Mouse (Mus musculus) kidney, postnatal 0 days (tissue): Measurements from ENCODE around the gene Grb2. TPM values are rescaled to one million over a fixed set of nuclear protein-coding genes. Genes with fewer than 3 reads are reported as not detected.

Experiments
- ATAC-seq: fragments of 200-750 bp; cut with Nextera tagmentation; replicated peaks from 2 replicates; pipeline ENCODE4 v1.8.0; 2017; ENCODE audit warnings: low read depth, moderate number of reproducible peaks, moderate TSS enrichment, moderate library complexity; ENCODE audit not compliant: low FRiP score
- DNase-seq: peaks from one replicate; pipeline ENCODE4 v3.0.0-alpha.2; 2016; ENCODE audit warnings: low spot score
- H3K27ac ChIP-seq: fragments of 300-500 bp; sonication (generic); 2 replicates; pipeline ENCODE4 v1.5.1; 2014; ENCODE audit warnings: mild to moderate bottlenecking
- H3K27me3 ChIP-seq: fragments of 300-500 bp; sonication (generic); 2 replicates; pipeline ENCODE4 v1.6.1; 2014; ENCODE audit warnings: low read length, mixed read lengths; ENCODE audit not compliant: insufficient read depth
- H3K36me3 ChIP-seq: fragments of 300-500 bp; sonication (generic); 2 replicates; pipeline ENCODE4 v1.6.1; 2014; ENCODE audit warnings: low read length, mixed read lengths; ENCODE audit not compliant: insufficient read depth
- H3K4me1 ChIP-seq: fragments of 300-500 bp; sonication (generic); replicated peaks from 2 replicates; pipeline ENCODE4 v1.6.1; 2014; ENCODE audit warnings: antibody characterized with exemption, low read length, mixed read lengths; ENCODE audit not compliant: insufficient read depth
- H3K4me2 ChIP-seq: fragments of 300-500 bp; sonication (generic); 2 replicates; pipeline ENCODE4 v1.6.1; 2014; ENCODE audit warnings: mild to moderate bottlenecking, low read length, moderate library complexity, mixed read lengths
- H3K4me3 ChIP-seq: fragments of 300-500 bp; sonication (generic); replicated peaks from 2 replicates; pipeline ENCODE4 v1.5.1; 2014; ENCODE audit warnings: low read depth, low read length
- H3K9ac ChIP-seq: fragments of 300-500 bp; sonication (generic); 2 replicates; pipeline ENCODE4 v1.6.1; 2014; ENCODE audit warnings: low read depth, low read length
- H3K9me3 ChIP-seq: fragments of 300-500 bp; sonication (generic); replicated peaks from 2 replicates; pipeline ENCODE4 v1.6.1; 2016; ENCODE audit warnings: low read length, inconsistent platforms, mixed read lengths
- CTCF ChIP-seq: IDR thresholded peaks from 2 replicates; pipeline ENCODE4 v1.5.1; 2016; ENCODE audit warnings: antibody characterized with exemption, low read depth, mild to moderate bottlenecking, moderate library complexity
- WGBS: fragments of 180-500 bp; shearing (Covaris S2); extraction: QIAGEN DNeasy Blood & Tissue Kit; methylation state at CpG from one replicate; pipeline ENCODE4 v1.1.7; 2014; 5-methylcytosine and 5-hydroxymethylcytosine counted together
- polyA plus RNA-seq: library from polyadenylated mRNA; unstranded; fragments of >200 nt; fragmentation: Nextera tagmentation; extraction: Ambion mirVana; gene quantifications from 2 replicates; pipeline ENCODE4 v1.2.1, GENCODE M21; 2015

Grb2 gene
- polyA plus RNA-seq, 1 experiment from 2014 or later = 69.9 TPM

DNA sequence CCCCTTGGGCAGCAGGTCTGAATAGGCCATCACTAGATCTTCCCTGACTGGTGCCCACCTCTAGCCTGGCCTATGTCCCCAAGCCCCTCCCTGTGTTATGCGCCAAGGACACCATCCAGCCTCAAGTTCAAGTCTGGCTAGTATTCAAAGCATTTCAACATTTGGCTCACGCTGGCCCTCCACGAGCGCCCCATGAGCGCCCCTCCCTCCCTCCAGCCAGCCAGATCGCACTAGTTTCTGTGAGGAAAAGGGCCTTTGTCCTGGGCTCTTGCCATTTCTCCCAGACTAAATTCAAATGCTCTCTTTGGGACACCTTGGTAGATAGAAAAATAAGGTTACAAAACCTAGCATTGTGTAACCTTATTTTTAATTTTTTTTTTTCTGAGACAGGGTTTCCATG lies 92.5 kb downstream of the Grb2 start:
- no peak for DNase-seq

DNA sequence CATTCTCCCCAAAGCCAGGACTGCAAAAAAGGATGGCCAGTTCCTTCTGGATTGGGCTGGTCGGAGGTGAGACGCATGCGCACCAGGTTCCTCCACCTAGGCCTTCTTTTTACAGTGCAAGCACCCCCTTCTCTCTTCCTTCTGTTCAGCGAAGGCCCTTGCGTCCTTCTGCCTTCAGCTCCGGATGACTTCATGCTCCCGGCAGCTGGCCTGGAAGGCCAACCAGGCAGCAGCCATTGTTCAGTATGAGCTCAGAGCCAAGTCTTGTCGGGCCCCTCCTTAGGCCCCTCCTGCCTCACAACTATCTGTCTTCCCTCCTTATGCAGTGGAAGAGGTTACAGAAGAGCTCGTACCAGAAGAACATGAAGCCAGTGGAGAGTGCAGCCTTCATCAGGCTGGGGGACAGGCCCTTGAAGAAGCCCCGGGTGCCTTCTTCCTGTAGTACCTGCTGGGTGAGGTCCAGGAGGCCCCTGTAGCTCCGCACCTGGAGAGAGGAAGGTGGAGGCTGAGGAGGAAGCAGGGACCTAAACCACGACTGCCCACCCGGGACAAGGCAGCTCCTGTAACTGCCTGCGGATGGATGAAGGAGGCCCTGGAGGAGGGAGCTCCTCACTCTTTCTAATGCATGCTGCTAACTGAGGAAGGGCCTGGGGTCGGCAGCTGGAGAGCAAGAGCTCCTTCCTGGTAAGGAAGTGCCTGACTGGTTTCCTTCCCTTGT lies 93.1 kb downstream of the Grb2 start:
- H3K9ac ChIP-seq = 0 out of 2 replicates have a peak overlapping the region, but pooled peaks have one; percentile 13
- WGBS = 62% methylated on average over 15 of the region's 15 CpGs
- H3K27me3 ChIP-seq = no peaks in the 10 kb centered on the region
- no peaks in the 10 kb centered on the region for H3K9me3 ChIP-seq
- no peak for DNase-seq
- no peak for TF ChIP-seq CTCF
- peaks cover 18% of the 10 kb centered on the region; the same call in 1 of the 2 replicates for H3K4me1 ChIP-seq
- H3K27ac ChIP-seq = peak overlapping the region; percentile 77
- no peak overlapping the region for H3K4me3 ChIP-seq
- H3K36me3 ChIP-seq = 0 out of 2 replicates have a peak, but pooled peaks cover 19% of the 10 kb centered on the region
- 0 out of 2 replicates have a peak, but pooled peaks have one; percentile 2 for ATAC-seq
- H3K4me2 ChIP-seq = no peak overlapping the region; the same call in 1 of the 2 replicates

More for the DNA sequence above, 92.5 kb downstream of the Grb2 start:
- peaks cover 25% of the 10 kb centered on the region for H3K36me3 ChIP-seq
- no peaks in the 10 kb centered on the region for H3K27me3 ChIP-seq
- no peak overlapping the region for H3K4me2 ChIP-seq
- TF ChIP-seq CTCF = no peak
- no peak for ATAC-seq
- peaks cover 18% of the 10 kb centered on the region; the same call in 1 of the 2 replicates for H3K4me1 ChIP-seq
- H3K4me3 ChIP-seq = no peak overlapping the region
- H3K27ac ChIP-seq = 0 out of 2 replicates have a peak overlapping the region, but pooled peaks have one; percentile 77
- H3K9ac ChIP-seq = 0 out of 2 replicates have a peak overlapping the region, but pooled peaks have one; percentile 13
- no peaks in the 10 kb centered on the region for H3K9me3 ChIP-seq
- WGBS = 91% methylated on average over 6 of the region's 6 CpGs

DNA sequence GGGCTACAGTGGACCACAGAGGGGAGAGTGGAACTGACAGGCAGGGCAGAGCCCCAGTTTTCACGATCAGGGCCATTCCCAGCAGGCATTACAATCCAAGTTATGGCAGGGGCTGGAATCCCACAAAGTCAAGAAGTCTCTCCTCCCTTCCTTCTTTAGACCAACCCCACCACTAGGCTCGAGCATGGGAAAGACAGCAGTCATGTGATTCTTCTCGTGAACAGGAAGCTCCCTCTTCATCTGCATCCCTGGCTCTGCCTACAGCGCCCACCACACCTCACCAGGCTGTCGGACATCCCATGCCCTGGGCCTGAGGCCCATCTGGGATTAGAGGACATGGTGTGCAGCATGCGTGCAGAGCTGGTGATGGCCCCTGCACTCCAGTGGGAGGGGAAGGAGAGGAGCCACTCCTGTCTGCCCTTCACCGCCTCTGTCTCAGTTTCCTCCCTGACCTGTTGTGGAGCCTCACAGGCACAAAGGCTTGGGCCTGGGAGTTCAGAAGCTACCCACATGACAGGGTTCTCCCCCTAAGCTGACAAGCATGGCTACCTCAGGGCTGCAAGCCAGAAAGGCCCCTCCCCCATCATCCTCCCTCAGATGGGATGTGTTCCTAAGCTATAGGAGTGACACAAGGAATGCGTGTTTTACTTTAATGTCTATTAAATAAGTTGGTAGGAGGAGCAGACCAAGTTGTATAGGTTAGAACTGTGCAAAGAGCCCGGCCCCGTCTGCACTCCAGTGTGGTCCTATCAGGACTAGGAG lies 93.9 kb downstream of the Grb2 start:
- peaks cover 18% of the 10 kb centered on the region; the same call in 1 of the 2 replicates for H3K4me1 ChIP-seq
- WGBS = 49% methylated on average over 10 of the region's 10 CpGs
- H3K36me3 ChIP-seq = 0 out of 2 replicates have a peak, but pooled peaks cover 15% of the 10 kb centered on the region
- no peak for TF ChIP-seq CTCF
- no peak overlapping the region for H3K4me3 ChIP-seq
- no peaks in the 10 kb centered on the region for H3K9me3 ChIP-seq
- H3K9ac ChIP-seq = no peak overlapping the region
- peak; percentile 62 for DNase-seq
- peak; percentile 25; the same call in 1 of the 2 replicates for ATAC-seq
- H3K27me3 ChIP-seq = no peaks in the 10 kb centered on the region
- H3K4me2 ChIP-seq = no peak overlapping the region
- peak overlapping the region; percentile 77 for H3K27ac ChIP-seq

DNA sequence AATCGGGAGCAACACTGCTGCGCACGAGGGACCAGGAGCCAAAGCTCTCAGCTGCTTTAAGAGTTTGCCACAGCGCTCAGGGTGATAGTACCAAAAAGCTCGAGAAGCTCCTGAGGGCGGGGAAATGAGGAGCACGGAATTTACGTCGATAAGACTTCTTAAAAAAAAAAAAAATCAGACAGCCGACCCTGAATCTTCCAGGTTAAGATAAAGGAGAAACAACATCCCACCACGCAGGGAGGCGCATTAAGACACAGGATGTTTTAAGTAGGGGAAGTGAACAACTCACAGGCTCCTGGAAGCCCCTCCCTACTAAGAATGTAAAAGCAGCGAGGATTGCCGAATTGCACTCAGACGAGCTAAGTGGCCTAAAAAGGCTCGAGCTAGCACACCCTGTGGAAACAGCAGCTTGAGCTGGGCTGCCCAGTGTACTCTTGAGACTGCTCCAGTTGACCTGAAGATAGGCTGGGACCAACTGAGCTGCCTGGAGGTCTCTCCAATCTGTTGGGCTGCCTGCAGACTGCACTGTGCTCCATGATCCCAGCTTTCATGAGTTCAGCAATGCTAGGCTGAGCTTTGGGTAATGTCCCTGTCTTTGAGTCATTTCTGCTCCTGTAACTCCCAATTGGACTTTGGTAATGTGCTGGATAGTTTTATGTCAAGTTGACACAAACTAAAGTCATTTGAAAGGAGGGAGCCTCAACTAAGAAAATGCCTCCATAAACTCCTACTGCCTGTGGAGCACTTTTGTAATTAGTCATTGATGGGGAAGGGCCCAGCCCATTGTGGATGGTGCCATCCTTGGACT lies 95.1 kb downstream of the Grb2 start:
- H3K27me3 ChIP-seq = no peaks in the 10 kb centered on the region
- H3K27ac ChIP-seq = peak overlapping the region; percentile 98
- H3K4me2 ChIP-seq = peak overlapping the region; percentile 83
- TF ChIP-seq CTCF = no peak
- H3K9me3 ChIP-seq = no peaks in the 10 kb centered on the region
- WGBS = under 1% methylated on average over 16 of the region's 16 CpGs
- peak overlapping the region; percentile 77; the same call in 1 of the 2 replicates for H3K9ac ChIP-seq
- H3K4me1 ChIP-seq = peaks cover 18% of the 10 kb centered on the region; the same call in 1 of the 2 replicates
- H3K4me3 ChIP-seq = peak overlapping the region; percentile 71
- DNase-seq = no peak
- ATAC-seq = no peak
- peaks cover 22% of the 10 kb centered on the region for H3K36me3 ChIP-seq

DNA sequence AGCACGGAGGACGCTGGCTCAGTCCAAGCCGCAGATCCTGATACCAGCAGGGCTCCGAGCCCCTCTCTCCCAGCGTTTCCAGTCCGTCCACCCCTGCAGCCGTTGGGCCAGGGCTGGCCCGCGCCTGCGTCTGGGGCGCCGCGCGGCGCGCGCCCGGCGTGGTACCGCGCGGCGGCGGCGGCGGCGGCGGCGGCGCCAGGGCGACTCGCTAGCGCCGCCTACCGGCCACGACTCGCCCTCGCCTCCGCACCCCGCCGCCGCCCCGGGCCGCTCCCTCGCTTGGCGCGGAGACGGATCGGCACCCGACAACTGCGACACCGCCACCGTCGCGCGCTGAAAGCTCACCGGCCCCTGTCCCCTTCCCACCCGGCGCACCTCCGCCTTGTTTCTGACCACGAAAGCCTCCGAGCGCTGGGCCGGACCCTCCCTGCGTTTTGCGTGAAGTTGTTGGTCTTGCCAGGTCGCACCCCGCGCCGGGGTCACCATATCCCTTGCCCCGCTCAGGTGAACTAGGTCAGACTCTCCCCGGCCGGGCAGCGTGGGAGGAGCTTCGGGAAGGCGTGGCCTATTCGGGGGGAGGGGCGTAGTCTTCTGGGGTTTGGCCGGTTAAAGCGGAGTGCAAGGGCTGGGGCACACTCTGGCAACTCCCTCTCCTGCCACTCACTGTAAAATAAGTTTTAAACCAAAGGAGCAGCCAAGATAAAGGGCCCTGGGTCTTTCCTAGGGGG lies 95.8 kb downstream of the Grb2 start, which contains the start of gene Mif4gd:
Gene Mif4gd, minus strand, starts transcription at position 560 of the 728 bp plus-strand sequence.
- WGBS = under 1% methylated on average over 66 of the region's 80 CpGs
- peak; percentile 91 for DNase-seq
- peak within 1 kb of the TSS; percentile 98 for H3K27ac ChIP-seq
- peak within 1 kb of the TSS; percentile 71 for H3K4me3 ChIP-seq
- no peaks in the 10 kb centered on the region for H3K9me3 ChIP-seq
- peak within 1 kb of the TSS; percentile 77 for H3K9ac ChIP-seq
- H3K36me3 ChIP-seq = peaks cover 26% of the 10 kb centered on the region
- TF ChIP-seq CTCF = peak; percentile 62
- H3K4me2 ChIP-seq = peak within 1 kb of the TSS; percentile 83
- H3K27me3 ChIP-seq = no peaks in the 10 kb centered on the region
- peak; percentile 75 for ATAC-seq
- peaks cover 18% of the 10 kb centered on the region; the same call in 1 of the 2 replicates for H3K4me1 ChIP-seq
